18 mouse cellular contexts compared by ENCODE assay signal in genomic region chr5:148867171-148867570, GRCm38 (mm10).
"Had no signal": no experiment of that assay in that cellular context is flagged by ENCODE, and none has a peak within 500 bp of the region (broad histone marks: within the 10 kb centered on the region; RNA-seq: fewer than 3 reads in every experiment).

No protein-coding gene starts in this region.

- H3K9me3 ChIP-seq: kidney, embryonic 15.5 days; limb, embryonic 15.5 days; liver, embryonic 12.5 days; liver, embryonic 15.5 days; midbrain, embryonic 12.5 days; midbrain, embryonic 15.5 days had no signal

- H3K27ac ChIP-seq: kidney, embryonic 15.5 days; limb, embryonic 12.5 days; limb, embryonic 15.5 days; liver, embryonic 12.5 days; liver, embryonic 15.5 days; macrophage; midbrain, embryonic 12.5 days; midbrain, embryonic 15.5 days; neural tube, embryonic 13.5 days; stomach, postnatal 0 days had no signal

- H3K4me1 ChIP-seq: liver, embryonic 15.5 days had no signal

- H3K9ac ChIP-seq: kidney, embryonic 15.5 days; limb, embryonic 12.5 days; limb, embryonic 15.5 days; liver, embryonic 12.5 days; liver, embryonic 15.5 days; midbrain, embryonic 12.5 days; midbrain, embryonic 15.5 days; neural tube, embryonic 13.5 days had no signal

- H3K36me3 ChIP-seq: kidney, embryonic 15.5 days; midbrain, embryonic 12.5 days; midbrain, embryonic 15.5 days; neural tube, embryonic 13.5 days had no signal

- H3K27me3 ChIP-seq: kidney, embryonic 15.5 days; limb, embryonic 15.5 days; liver, embryonic 15.5 days; midbrain, embryonic 12.5 days; midbrain, embryonic 15.5 days; neural tube, embryonic 13.5 days had no signal

- ATAC-seq: liver, embryonic 12.5 days; midbrain, embryonic 15.5 days had no signal

- H3K4me3 ChIP-seq: kidney, embryonic 15.5 days; limb, embryonic 12.5 days; limb, embryonic 15.5 days; liver, embryonic 12.5 days; liver, embryonic 15.5 days; midbrain, embryonic 12.5 days; midbrain, embryonic 15.5 days; neural tube, embryonic 13.5 days had no signal

- DNase-seq: kidney, adult 11 months; kidney, adult 8-10 months; kidney, postnatal 10 days; kidney, postnatal 4 days; left cerebral cortex, postnatal 4 days; lung, adult 2 months; retina, postnatal 1 day; right cerebral cortex, postnatal 25 days had no signal

- H3K4me2 ChIP-seq: kidney, embryonic 15.5 days; limb, embryonic 12.5 days; limb, embryonic 15.5 days; liver, embryonic 12.5 days; liver, embryonic 15.5 days; midbrain, embryonic 12.5 days; midbrain, embryonic 15.5 days; neural tube, embryonic 13.5 days had no signal
